Mouse (Mus musculus) brain, adult 2 months (tissue): Measurements from ENCODE around the gene Wars2.

Source experiments
- DNase-seq: peaks from one replicate; pipeline ENCODE4 v3.0.0; 2011; ENCODE audit warnings: low read depth, low spot score

Gene Wars2

GRCm38 (mm10) chr3:99188097-99188496, 47.2 kb downstream of the Wars2 start:
- DNase-seq: no peak

DNA sequence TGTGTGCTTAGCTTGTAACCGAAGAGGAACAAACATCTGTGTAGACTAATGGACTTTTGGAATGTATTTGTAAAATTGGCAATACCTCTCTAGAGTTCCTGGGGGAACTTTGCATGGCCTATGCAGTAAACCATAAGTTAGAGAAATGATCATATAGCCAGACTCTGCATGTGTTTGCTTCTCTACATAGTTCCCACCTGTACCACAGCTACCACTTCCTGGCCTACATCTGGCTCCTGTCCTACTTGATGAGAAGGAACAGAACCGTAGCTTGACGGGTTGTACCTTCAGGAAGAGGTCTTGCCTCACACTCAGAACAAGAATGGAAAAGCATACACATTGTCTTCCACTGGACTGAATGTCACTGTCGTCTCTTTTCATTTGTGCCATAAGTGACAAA, 52.7 kb downstream of the Wars2 start:
- DNase-seq: no peak

DNA sequence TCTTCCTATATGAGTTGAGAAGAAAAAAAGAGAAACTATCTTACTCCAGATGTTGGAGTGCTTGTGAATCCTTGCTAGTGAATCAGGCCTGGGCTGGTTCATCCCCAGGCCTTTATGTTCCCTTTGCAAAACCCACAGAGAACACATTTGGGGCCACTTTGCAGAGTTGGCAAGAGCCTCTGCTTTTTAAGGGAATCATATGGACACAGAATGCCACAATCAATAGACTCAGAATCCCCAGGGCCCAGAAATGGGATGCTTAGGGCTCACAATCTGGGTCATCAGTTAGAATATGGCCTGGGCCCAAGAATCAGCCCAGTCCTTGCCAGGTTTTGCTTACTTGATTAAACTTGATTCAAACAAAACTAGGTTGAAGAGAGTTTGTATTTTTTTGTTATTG, 62.5 kb downstream of the Wars2 start:
- DNase-seq: no peak

GRCm38 (mm10) chr3:99208416-99208815, 67.5 kb downstream of the Wars2 start:
- no peak for DNase-seq

GRCm38 (mm10) chr3:99211105-99211698, 70.3 kb downstream of the Wars2 start:
- no peak for DNase-seq

DNA sequence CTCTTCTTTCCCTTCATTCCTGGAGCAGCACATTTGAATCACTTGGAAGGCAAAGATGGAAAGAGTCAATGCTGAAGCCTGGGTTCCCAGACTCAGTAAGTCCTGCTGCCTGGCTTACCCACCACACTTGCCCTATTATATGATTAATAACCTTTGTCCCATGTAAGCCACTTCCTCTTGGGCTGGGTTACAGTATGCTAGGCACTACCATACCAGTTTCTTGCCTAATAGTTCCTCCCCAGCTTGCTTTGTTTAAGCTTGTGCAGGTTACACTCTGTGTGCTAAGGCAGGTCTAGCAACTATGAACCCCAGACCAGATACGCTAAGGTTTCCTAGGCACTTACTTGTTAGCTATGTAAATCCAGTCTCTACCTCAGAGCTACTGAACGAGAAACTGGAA, 86.9 kb downstream of the Wars2 start:
- DNase-seq: no peak

- peak; percentile 59 for DNase-seq
These were observed 92.8 kb downstream of the Wars2 start for GRCm38 (mm10) chr3:99233393-99234318.

DNA sequence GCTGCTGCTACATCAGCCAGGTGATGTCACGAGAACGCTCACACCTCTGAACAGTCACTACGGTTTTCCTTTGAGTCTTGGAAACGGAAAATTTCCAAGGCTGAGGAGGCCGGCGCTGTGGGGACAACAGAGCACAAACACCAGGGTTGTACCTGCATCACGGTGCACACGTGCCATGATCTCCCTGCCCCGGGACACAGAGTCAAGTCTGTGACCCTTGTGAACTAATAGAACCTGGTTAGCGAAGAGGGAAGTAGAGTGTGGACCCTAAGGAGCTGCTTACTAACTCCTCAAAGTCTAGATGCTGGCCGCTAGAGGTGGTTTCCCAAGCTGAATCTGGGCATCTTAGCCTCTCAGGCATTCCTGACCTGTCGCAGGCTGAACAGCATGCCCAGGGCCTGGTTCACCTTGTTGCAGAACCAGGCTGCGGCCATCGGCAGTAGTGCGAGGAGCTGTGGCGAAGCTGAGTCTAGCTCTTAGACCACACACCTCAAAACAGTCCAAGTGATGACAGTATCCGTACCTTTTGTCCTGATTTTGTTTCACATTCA, 93.5 kb downstream of the Wars2 start:
- DNase-seq: no peak

DNA sequence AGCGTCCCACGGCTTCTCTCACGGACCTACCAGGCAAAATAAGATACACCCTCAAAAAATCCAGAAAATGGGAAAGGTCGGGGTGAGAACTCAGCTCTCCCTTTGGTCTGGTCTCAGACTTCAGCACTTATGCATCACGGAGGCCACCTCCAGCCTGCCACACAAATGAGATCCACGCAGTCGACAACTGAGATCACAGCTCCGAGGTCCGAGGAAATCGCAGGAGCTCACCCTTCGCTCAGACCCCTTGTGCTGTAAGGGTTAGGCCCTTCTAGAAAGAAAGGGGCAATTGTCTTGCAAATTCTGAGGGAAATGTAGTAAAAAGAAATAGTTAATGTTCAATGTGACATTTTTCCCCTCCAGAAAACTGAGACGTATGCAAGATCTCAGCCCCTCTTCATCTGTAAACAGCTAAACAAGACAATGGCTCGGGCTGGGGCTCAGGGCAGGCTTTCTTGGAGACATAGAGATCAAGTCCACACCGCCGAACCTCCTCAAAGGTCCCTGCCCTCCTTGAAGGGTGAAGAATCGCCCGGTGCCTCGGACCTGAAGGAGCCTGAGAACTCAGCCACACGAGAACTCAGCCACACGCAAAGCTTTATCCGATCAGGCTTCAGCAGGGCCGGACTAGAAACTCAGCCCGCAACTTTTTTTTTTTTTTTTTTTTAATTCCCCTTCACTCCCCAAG, 94.4 kb downstream of the Wars2 start:
- no peak for DNase-seq

GRCm38 (mm10) chr3:99235804-99236755, 95.2 kb downstream of the Wars2 start:
- DNase-seq: no peak

DNA sequence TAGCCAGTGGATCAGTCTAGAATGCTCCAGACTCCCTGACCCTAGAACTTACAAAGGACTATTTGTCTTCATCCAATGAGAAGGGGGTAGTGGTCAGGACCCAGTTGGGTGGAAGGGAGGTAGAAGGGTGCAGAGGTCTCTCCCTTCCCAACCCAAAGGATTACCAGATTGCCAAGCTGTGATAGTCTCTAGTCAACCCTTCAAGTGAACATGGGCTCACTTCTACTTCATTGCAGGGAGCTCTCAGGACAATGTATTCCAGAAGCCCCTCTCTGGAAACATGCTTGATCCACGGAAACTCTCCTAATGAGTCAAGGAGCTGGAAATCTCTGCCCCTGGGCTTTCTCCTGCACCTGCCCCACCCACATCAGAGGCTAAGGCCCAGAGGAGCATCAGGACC, 97.8 kb downstream of the Wars2 start:
- no peak for DNase-seq

GRCm38 (mm10) chr3:99239301-99240045, 98.6 kb downstream of the Wars2 start:
- DNase-seq: no peak

- DNase-seq: no peak
These were observed 99.4 kb downstream of the Wars2 start, which contains the start of gene Tbx15 for GRCm38 (mm10) chr3:99240213-99240720. Gene Tbx15 (plus strand): TSS chr3:99240381.

DNA sequence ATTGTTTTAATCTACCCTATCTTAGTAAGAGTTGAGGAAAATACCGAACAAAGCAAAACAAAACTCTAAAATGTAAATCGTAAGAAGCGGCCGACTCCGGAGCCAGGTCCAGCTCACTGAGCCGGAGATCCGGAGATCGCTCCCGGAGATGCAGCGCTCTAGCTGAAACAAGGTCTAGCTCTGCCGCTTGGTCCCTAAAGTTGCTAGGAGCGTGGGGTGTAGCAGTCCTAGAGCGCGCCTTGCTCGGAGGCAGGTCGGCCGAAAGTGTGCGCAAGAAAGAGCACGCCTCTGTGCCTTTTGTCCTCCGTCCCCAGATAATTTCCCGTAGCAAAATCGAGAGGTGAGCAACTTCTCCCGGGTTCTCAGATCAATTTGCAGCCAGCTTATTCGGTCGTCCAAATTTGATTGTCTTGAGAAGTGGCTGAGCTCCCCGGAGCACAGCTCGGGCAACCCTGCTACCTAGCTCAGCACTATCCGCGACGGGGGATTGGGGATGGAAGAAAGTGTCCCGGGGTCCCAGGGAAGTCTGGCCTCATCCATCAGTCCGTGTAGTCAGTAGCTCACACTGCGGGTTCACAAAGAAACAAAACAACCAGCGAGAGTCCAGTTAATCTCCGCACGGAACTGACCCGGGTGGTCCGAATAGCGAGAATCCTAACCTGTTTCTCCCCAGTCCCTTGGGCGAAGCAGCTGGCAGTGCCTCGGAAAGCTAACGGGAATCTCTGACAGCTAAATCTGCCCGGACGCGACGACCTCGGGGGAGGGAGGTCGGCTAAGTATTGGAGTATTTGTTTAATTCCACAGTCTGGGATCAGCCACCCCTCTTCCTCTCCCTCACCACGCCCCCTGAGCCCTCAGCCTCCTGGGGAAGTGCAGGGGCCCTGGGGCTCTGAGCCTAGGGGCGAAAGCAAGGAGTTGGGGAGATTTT, 100.2 kb downstream of the Wars2 start:
- no peak for DNase-seq

DNA sequence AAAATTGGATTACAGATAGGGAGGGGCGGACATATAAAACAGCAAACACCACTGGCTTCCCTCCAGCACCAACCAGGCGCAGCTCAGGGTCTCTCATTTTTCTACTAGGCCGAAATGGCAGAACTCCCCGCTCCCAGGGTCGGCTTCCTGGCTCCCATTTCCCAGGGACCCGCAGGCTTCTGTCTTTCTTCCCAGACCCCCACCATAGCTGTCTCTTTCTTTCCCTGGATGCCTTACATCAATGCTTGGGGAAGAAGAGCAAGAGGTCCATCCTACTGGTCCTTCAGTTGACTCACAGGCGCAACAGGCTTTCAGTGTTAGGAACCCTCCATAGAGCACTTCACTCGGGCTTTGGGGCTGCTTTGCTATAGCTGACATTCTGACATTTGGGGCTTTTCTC, 101.6 kb downstream of the Wars2 start:
- DNase-seq: no peak

DNA sequence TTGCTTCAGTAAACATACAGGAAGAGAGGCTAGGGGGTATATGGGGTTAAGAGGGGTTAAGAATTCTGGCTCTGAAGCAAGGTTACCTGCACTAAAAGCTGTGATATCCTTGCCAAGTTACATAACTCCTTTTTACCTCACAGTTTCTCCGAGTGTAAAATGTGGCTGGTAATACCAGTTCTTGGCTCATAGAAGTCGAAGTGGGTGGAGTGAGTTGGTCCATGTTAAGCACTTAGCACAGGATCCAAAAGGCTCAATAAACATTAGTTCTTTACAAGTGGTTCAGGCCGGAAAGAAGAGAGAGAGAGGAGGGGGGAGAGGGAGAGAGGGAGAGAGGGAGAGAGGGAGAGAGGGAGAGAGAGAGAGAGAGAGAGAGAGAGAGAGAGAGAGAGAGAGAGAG, 104.5 kb downstream of the Wars2 start:
- DNase-seq: no peak

GRCm38 (mm10) chr3:99246629-99247028, 105.8 kb downstream of the Wars2 start:
- DNase-seq: no peak

- no peak for DNase-seq
These were observed 106.7 kb downstream of the Wars2 start for GRCm38 (mm10) chr3:99247586-99247985.
